Mouse (Mus musculus) lung, postnatal 0 days (tissue): ENCODE measurements around the gene Cfap77.

Experiments
- CTCF ChIP-seq: IDR thresholded peaks from 2 replicates; pipeline ENCODE4 v1.5.1; 2016; ENCODE audit warnings: antibody characterized with exemption, mild to moderate bottlenecking
- EP300 ChIP-seq: IDR thresholded peaks from 2 replicates; pipeline ENCODE4 v1.6.1; 2016; ENCODE audit warnings: antibody characterized with exemption, mild to moderate bottlenecking, control low read depth

DNA sequence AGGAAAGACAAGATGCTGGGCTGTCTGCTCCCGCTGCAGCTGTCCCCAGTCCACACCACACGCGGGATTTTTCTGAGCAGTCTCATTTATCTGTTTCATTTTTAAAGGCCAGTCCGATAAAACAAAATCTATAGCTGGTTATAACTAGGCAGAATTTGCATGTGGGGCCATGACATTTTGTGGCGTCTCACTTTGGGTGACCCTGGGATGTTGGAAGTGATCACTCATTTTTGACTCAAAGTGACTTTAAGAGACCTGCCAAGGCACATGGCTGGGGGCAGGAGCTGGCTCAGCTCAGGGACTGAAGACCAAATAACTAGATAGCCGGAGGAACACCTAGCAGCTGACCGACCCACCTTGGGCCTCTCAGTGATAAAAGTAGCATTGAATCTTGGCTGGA, 31.9 kb downstream of the Cfap77 start:
- TF ChIP-seq CTCF (no peak), EP300 (no peak)
